Mouse (Mus musculus) embryonic facial prominence, embryonic 10.5 days (tissue): ENCODE measurements around the gene 4921504E06Rik. TPM values are rescaled to one million over a fixed set of nuclear protein-coding genes. Genes with fewer than 3 reads are reported as not detected.

Source experiments
- DNase-seq: peaks from one replicate; pipeline ENCODE4 v3.0.0-alpha.2; 2017; ENCODE audit warnings: low spot score
- H3K27ac ChIP-seq: fragments of 300-500 bp; sonication (generic); replicated peaks from 2 replicates; pipeline ENCODE4 v1.5.1; 2016; ENCODE audit warnings: mild to moderate bottlenecking
- H3K27me3 ChIP-seq: fragments of 300-500 bp; sonication (generic); replicated peaks from 2 replicates; pipeline ENCODE4 v1.6.1; 2016; ENCODE audit warnings: low read depth, mild to moderate bottlenecking; ENCODE audit not compliant: poor library complexity, severe bottlenecking
- H3K36me3 ChIP-seq: fragments of 300-500 bp; sonication (generic); replicated peaks from 2 replicates; pipeline ENCODE4 v1.6.1; 2016; ENCODE audit warnings: mild to moderate bottlenecking, moderate library complexity
- H3K4me1 ChIP-seq: fragments of 300-500 bp; sonication (generic); 2 replicates; pipeline ENCODE4 v1.6.1; 2016
- H3K4me3 ChIP-seq: fragments of 300-500 bp; sonication (generic); 2 replicates; pipeline ENCODE4 v1.5.1; 2016; ENCODE audit warnings: mild to moderate bottlenecking, moderate library complexity
- H3K9me3 ChIP-seq: fragments of 300-500 bp; sonication (generic); 2 replicates; pipeline ENCODE4 v1.6.1; 2016; ENCODE audit warnings: mild to moderate bottlenecking
- WGBS: fragments of 180-500 bp; shearing (Covaris S2); methylation state at CpG from one replicate; pipeline ENCODE4 v1.1.7; 2016; 5-methylcytosine and 5-hydroxymethylcytosine counted together
- polyA plus RNA-seq: library from polyadenylated mRNA; unstranded; fragments of >200 nt; fragmentation: Nextera tagmentation; extraction: Ambion mirVana; gene quantifications from 2 replicates; pipeline ENCODE4 v1.2.1, GENCODE M21; 2016

Gene 4921504E06Rik
- polyA plus RNA-seq, 1 experiment from 2014 or later, result not detected

DNA sequence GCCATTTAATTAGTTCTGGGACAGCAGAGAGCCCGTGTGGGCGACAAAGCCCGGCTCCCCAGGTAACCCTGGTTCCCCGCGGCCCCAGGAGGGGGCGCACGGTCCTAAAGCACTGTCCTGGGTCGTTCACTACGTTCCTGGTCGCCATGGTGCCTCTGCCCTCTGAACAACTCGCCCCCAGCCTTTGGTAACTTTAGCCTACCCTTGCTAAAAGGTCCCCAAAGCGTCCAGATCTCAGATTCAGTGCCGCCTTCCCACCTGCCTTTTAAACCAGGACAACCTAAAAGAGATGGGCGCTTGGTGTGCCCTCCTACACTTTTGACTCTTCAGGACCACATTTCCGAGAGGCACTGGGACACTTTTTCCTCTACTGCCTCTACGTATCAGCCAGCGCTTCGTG is 122.5 kb downstream of the 4921504E06Rik start:
- no peaks in the 10 kb centered on the region for H3K9me3 ChIP-seq
- no peak overlapping the region for H3K27ac ChIP-seq
- under 1% methylated on average over 18 of the region's 18 CpGs for WGBS
- peaks cover 99% of the 10 kb centered on the region for H3K27me3 ChIP-seq
- no peaks in the 10 kb centered on the region for H3K36me3 ChIP-seq
- peak; percentile 65 for DNase-seq
- peaks cover 17% of the 10 kb centered on the region for H3K4me1 ChIP-seq
- peak overlapping the region; percentile 41 for H3K4me3 ChIP-seq

DNA sequence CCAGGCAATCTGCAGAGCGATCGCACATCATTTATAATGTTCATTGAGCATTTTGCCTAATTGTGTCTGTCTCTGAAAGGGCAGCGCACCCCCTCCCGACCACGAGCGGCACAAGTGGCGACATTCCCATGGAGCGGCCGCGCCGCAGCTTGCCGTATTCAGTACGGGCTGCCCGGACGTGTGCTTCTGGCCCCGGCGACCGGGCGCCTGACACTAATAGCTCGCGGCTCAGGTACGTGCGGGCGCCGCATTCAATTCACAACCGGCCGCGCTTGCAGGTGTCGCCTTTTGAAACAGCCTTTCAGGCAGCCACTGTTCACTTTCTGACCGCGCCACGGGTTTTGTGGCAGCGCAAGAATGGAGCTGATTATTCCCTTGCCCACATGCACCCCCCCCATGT is 123.0 kb downstream of the 4921504E06Rik start:
- H3K4me1 ChIP-seq, result peaks cover 17% of the 10 kb centered on the region
- no peaks in the 10 kb centered on the region for H3K36me3 ChIP-seq
- peak; percentile 48 for DNase-seq
- peak overlapping the region; percentile 41 for H3K4me3 ChIP-seq
- H3K27ac ChIP-seq, result no peak overlapping the region
- H3K9me3 ChIP-seq, result no peaks in the 10 kb centered on the region
- peaks cover 97% of the 10 kb centered on the region for H3K27me3 ChIP-seq
- WGBS, result under 1% methylated on average over 33 of the region's 33 CpGs

DNA sequence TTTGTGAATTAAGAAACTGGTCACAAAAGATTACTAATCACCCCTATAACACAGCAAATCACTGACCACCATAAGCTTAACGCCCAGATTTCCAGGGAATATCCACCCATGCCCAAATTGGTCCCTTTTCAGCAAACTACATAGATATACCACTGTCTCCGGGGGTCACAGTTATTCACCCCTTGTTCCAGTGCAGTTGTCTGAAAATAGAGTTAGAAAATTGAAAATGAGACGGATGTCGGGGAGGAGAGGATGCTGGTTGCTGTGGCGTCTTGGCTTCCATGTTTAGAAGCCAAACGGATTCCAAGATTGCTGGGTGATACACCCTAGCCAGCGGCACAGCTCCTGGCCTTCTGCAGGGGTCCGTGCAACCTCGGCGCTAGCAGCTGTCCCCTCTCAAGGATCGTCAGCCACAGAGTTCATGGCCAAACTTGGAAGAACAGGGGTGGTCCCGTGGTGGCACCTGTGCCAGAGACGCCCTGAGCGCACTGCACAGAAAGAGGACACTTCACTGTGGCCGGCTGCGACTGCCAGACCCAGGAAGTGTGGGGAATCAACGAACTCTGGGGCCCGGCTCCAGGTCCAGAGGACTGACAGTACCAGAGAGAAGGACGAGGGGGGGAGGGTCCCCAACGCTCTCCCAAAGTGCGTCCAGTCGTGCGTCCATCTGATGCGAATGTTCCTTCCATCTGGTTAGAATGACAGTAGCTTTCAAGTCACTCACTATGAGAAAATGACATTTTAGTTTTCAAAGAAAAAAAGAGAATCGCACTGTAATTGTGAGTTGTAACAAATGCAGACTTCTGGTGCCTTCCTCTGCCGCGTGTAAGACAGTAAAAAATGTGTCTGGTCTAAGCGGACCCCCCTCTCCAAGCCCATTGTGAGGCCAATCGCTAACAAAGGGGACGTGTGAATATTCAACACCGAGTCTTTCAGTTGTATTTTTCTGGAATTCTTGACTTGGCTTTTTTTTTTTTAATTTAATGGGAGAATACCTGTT is 123.7 kb downstream of the 4921504E06Rik start:
- Histone ChIP-seq H3K4me3 (no peak overlapping the region), H3K27ac (no peak overlapping the region), H3K36me3 (no peaks in the 10 kb centered on the region), H3K27me3 (peaks cover 97% of the 10 kb centered on the region), H3K9me3 (no peaks in the 10 kb centered on the region), H3K4me1 (peaks cover 17% of the 10 kb centered on the region)
- 4% methylated on average over 31 of the region's 31 CpGs for WGBS
- DNase-seq, result no peak

DNA sequence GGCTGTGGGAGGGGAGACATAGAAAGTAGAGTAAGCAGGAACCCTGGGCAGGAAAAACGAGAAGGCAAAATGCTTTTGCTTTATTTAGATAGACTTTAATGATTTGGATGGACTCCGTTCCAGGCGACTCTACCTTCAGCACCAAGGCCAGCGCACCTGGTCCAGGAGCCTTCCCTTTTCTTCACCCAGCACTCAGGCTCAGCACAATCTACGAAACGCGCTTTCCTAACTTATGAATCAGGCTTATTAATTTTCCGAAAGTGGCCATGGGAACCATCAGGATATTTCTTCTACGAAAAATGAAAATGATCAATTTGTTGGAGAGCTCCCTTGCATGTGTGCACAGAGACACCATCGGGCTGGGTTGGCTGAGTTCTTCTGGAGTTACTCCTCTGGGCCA is 124.7 kb downstream of the 4921504E06Rik start:
- Histone ChIP-seq H3K36me3 (no peaks in the 10 kb centered on the region), H3K4me1 (peaks cover 17% of the 10 kb centered on the region), H3K4me3 (no peak overlapping the region), H3K27ac (no peak overlapping the region), H3K9me3 (no peaks in the 10 kb centered on the region), H3K27me3 (peaks cover 94% of the 10 kb centered on the region)
- 6% methylated on average over 10 of the region's 10 CpGs for WGBS
- peak; percentile 84 for DNase-seq

DNA sequence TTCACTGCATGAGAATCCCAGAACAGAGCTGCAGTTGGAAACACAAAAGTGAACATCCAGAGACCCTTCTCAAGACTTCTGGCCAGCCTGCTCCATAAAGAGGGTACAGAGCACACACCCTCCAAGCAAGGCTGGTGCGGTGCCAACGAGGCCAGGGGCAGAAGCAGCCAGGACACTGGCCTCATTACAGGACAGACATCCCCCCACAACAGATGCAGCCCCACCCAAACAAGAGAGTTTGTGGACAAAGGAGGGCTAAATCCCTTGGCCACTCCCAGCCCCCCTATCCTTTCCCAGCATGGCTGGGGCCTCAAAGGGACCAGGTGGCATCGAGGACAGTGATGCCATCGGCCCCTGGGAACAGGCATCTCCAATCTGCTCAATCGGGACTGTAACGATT is 130.6 kb downstream of the 4921504E06Rik start:
- no peaks in the 10 kb centered on the region for H3K4me1 ChIP-seq
- no peak for DNase-seq
- no peak overlapping the region for H3K27ac ChIP-seq
- 75% methylated on average over 6 of the region's 6 CpGs for WGBS
- no peaks in the 10 kb centered on the region for H3K36me3 ChIP-seq
- peaks cover 63% of the 10 kb centered on the region for H3K27me3 ChIP-seq
- H3K4me3 ChIP-seq, result no peak overlapping the region
- no peaks in the 10 kb centered on the region for H3K9me3 ChIP-seq

DNA sequence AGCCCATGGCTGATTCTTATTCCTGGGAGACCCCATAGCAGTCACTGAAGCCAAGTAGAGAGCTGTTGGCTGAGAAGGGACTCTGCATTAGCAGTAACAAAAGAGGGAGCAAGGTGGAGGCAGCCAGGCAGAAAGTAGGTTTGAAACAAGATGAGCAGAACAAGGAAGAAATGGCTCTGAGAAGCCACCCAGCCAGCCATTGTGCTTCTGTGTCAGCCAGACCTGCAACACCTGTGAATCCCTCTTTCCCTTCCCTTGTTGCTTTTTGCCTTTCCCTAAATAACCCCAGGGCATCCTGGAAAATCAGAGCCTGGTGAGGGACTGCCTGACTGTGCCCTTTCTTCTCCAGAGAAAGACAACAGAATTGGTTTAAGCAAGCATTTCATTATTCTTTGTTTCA is 131.5 kb downstream of the 4921504E06Rik start:
- Histone ChIP-seq H3K9me3 (no peaks in the 10 kb centered on the region), H3K4me3 (no peak overlapping the region), H3K36me3 (no peaks in the 10 kb centered on the region), H3K4me1 (no peaks in the 10 kb centered on the region), H3K27me3 (peaks cover 59% of the 10 kb centered on the region), H3K27ac (no peak overlapping the region)
- DNase-seq, result no peak

DNA sequence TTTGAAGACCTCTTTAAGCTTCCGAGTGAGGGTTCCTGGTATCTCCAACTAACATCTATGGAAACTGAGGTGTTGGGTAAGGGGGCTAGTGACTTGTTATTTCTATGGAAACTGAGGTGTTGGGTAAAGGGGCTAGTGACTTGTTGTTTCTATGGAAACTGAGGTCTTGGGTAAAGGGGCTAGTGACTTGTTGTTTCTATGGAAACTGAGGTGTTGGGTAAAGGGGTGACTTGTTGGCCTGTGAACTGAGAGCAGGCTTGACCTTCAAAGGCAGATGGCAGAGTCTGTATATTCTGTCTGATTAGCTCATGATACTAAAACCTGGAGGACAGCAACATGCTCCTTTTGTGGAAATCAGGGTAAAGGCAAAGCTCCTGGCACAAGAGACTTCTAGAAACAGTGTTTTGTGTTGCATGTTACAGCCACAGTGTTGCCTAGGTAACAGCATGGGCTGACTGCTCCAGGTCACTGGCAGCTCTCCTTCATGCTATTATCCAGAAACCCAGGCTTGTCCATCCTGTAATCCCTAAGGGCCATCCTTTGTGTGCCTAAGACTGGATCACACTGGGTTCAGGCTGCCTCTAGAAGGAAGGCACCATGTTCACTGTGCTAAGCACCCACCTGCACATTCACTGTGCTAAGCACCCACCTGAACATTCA is 133.9 kb downstream of the 4921504E06Rik start:
- no peak overlapping the region for H3K4me3 ChIP-seq
- peaks cover 57% of the 10 kb centered on the region for H3K27me3 ChIP-seq
- no peaks in the 10 kb centered on the region for H3K36me3 ChIP-seq
- H3K9me3 ChIP-seq, result no peaks in the 10 kb centered on the region
- DNase-seq, result no peak
- no peak overlapping the region for H3K27ac ChIP-seq
- peaks cover under 1% of the 10 kb centered on the region; the same call in 1 of the 2 replicates for H3K4me1 ChIP-seq
- 80% methylated on average over 1 of the region's 1 CpGs for WGBS

DNA sequence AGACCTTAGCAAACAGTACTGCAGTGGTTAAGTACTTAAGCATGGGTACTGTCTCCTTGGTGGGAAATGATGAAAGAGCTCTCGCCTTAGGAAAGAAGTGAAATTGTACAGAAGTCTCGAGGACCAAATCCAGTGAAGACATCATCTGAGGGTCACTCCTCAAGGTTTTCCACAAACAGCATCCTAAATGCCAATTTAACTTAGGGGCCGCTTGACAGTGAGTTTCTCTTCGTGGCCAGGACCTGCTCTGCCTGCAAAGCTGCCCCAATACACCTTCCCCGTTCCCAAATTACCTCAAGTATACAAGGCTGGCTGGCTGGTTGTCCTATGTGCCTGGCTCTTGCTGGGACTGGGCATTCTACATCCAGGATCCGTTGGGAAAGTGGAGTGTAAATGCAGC is 137.6 kb downstream of the 4921504E06Rik start:
- Histone ChIP-seq H3K4me1 (peaks cover 3% of the 10 kb centered on the region; the same call in 1 of the 2 replicates), H3K9me3 (no peaks in the 10 kb centered on the region), H3K27ac (no peak overlapping the region), H3K4me3 (no peak overlapping the region), H3K36me3 (no peaks in the 10 kb centered on the region), H3K27me3 (peaks cover 30% of the 10 kb centered on the region)
- DNase-seq, result no peak
- 70% methylated on average over 6 of the region's 6 CpGs for WGBS

DNA sequence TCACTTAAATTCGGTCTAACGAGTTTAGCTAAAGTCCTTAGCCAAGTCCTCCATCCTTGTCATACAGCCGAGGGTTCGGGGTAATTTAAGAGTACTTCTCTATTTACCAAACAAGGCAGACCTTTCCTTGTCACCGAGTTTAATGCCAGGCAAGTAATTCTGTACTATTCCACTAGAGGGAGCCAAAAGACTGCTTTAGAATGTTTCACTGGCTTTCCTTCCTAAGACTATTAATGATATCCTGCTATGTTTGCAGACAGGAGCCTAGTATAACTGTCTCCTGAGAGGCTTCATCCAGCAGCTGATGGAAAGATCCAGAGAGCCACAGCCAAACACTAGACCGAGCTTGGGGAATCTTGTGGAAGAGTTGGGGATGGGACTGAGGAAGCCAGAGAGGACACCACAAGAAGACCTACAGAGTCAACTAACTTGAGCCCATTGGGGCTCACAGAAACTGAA is 138.6 kb downstream of the 4921504E06Rik start:
- no peak for DNase-seq
- peak overlapping the region; percentile 42 for H3K4me3 ChIP-seq
- 2% methylated on average over 6 of the region's 6 CpGs for WGBS

DNA sequence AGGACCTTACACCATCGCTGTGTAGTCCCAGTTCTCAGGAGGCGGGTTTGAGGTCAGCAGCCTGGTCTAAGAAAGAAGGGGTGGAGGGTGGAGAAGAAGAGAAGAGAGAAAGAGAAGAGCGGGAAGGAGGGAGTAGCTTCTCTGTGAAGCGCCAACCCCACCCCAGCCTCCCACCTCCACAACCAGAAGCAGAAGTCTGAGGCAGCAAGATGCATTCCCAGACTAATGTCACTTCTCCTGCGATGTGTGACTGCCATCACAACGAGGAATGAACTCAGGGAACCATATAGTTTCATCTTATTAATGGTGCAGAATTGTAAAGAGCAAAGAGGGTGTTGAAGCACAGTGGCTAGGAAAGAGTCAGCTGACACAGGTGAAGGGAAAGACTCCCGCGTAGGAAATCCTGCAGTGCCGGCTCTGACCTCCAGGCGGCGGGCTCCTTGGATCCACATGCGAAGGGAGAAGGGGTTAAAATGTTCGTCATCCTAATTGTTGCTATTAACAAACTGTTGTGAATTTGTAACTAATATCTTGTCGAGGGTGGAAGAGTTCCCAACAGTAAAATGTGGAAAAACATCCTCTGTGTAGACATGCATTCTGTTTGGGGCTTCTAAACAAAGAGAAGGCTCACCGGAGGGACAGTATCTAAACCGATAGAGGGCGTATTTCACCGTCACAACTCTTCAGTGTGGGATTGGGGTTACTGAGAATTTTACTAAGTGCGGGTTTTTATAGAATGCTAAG is 139.3 kb downstream of the 4921504E06Rik start:
- no peak overlapping the region for H3K27ac ChIP-seq
- no peaks in the 10 kb centered on the region for H3K9me3 ChIP-seq
- peak overlapping the region; percentile 42 for H3K4me3 ChIP-seq
- WGBS, result 20% methylated on average over 19 of the region's 19 CpGs
- no peaks in the 10 kb centered on the region for H3K36me3 ChIP-seq
- peaks cover 30% of the 10 kb centered on the region for H3K27me3 ChIP-seq
- peak; percentile 78 for DNase-seq
- peaks cover 3% of the 10 kb centered on the region; the same call in 1 of the 2 replicates for H3K4me1 ChIP-seq

More for the DNA sequence above, 138.6 kb downstream of the 4921504E06Rik start:
- Histone ChIP-seq H3K27me3 (peaks cover 30% of the 10 kb centered on the region), H3K36me3 (no peaks in the 10 kb centered on the region), H3K9me3 (no peaks in the 10 kb centered on the region), H3K27ac (no peak overlapping the region), H3K4me1 (peaks cover 3% of the 10 kb centered on the region; the same call in 1 of the 2 replicates)
